Mouse (Mus musculus) layer of hippocampus, adult 11-12 months (tissue): ENCODE measurements at regions not wholly inside any gene's neighbourhood (a gene's known extent, or its start where the extent isn't known, plus 50 kb on each side); places are given as distances from the start of the nearest gene placed in this dataset.

Experiments used
- DNase-seq: peaks from one replicate; pipeline ENCODE4 v3.0.0; 2022; ENCODE audit warnings: low spot score

GRCm38 (mm10) chr3:16941146-16941545 is 934.9 kb upstream of the Gm5150 start:
- DNase-seq: no peak

DNA sequence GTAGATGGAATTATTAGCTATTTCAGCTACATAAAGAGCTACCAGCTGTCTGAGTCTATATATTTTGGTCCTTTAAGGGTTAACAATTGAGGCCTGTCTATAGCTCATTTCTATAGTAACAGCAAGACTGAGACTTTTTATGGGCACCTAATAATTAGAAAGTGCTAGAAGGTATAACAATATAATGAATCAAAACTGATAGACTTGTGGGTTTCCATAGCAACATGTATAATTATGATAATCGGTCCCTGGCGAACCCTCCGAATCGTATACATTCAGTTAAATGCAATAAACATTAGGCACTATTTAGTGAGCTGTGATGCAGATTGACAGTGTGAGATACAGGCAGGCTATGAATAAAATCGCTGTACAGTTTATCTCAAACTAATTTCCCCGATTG is 933.3 kb upstream of the Gm5150 start:
- no peak for DNase-seq

- no peak for DNase-seq
Observed at GRCm38 (mm10) chr3:16939127-16939526, 932.9 kb upstream of the Gm5150 start.

- no peak for DNase-seq
Observed at GRCm38 (mm10) chr3:16938491-16939001, 932.3 kb upstream of the Gm5150 start.

DNA sequence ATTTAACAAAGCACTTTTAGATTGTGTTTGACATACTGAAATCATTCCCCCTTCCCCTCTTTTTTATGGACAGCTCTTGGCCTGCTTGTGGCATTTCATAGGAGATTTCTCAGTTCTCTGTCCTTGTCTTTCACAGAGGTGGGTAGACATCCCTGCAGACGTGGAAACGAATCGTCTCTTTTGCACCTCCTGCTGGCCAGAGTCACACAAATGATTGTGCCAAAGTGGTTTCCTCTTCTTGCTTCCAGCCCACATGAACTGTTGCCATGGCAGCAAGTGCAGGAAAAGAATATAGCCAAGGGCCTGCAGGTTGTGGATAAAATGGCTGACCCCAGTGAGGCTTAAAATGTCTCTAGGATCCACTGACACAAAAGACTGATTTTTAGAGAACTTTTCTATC is 924.1 kb upstream of the Gm5150 start:
- peak; percentile 12 for DNase-seq

GRCm38 (mm10) chr3:16929846-16930245 is 923.6 kb upstream of the Gm5150 start:
- DNase-seq: no peak

GRCm38 (mm10) chr3:16924018-16924417 is 917.8 kb upstream of the Gm5150 start:
- DNase-seq: no peak

- DNase-seq: no peak
Observed at GRCm38 (mm10) chr3:16923234-16923914, 917.1 kb upstream of the Gm5150 start.

GRCm38 (mm10) chr3:16921330-16921729 is 915.1 kb upstream of the Gm5150 start:
- no peak for DNase-seq

DNA sequence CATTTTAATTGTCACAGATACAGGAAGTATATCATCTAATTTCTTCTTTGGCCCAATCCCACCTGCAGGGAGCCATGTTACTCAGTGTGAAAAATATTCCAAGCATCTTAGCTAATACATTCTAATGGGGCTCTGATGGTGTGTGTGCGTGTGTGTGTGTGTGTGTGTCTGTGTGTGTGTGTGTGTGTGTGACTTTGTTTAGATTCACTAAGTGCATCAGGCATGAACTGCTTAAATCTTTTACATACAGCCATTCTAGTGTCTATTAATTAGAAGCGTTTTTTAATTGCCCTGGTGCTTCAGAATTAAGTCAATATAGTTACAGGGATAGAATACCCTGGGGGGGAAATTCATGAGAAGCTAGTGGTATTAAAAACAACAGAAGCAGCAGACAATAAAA is 912.1 kb upstream of the Gm5150 start:
- DNase-seq: no peak

- no peak for DNase-seq
Observed at GRCm38 (mm10) chr3:16916072-16916403, 909.8 kb upstream of the Gm5150 start.

DNA sequence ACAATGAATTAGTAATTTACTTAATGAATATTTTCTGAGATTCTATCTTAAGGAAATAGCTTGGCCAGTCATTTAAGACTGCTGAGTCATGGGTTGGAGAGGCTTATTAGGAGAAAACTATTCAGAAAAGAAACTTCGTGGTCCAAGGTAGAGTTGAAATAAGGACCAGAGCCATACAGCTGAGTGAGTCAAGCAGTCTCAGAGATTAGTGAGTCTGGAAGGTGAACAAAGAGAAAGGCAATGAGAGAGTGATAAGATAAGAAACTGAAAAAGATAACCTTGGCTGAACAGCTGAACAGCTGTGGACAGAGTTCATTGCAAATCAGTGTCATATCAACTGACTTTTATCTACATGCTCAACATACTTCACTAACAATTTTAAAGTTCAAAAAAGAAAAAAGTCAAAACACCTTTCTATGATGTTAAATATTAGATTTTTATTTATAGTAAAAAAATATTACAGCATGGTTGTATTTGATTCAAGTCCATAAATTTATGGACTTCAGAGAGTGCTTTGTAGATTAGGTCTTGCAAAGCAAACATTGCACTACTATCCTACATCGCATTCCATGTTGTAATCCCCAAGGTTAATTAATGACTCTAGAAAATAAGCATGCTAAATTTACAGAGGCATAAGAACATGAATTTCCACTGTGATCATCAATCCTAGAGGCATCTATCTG is 909.3 kb upstream of the Gm5150 start:
- no peak for DNase-seq

- DNase-seq: no peak
Observed at GRCm38 (mm10) chr3:16888132-16888531, 881.9 kb upstream of the Gm5150 start.

- no peak for DNase-seq
Observed at GRCm38 (mm10) chr3:16872337-16873117, 866.3 kb upstream of the Gm5150 start.

DNA sequence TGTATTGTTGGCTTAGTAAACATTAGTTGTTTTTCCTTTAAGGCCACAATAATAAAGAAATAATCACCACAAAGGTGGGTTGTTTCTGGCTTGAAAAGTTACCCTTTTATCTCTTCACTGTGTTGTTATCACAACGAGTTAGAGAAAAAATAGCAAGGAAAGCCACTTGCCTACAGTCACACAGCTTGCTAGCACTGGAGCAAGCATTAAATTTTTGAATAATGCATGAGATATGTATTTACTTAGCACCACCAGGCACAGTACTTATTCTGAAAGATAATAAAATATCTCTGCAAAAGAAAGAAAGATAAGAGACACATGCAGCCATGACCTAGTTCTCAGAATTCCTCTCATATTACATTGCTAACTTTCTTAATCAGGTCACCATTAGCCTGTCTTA is 853.8 kb upstream of the Gm5150 start:
- no peak for DNase-seq

DNA sequence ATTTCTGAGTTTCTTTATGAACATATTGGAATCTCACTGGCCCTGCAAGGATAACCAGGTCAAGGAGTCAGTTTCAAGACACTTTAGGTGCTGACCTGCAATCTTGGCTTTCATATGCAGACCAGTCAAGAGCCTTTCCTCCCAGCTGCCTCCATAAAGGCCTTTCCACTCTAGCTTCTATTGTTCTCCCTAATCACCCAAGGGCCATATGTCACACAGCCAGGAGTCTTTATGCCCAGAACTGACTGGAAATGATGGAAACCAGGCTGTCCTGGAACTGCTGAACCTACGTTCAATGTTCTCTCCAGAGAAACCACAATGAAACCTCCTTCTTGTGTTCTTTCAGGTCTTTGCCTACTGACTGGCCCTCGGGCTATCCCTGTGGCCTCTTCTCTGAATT is 852.7 kb upstream of the Gm5150 start:
- DNase-seq: no peak

GRCm38 (mm10) chr3:16855251-16855650 is 849.0 kb upstream of the Gm5150 start:
- DNase-seq: no peak

- no peak for DNase-seq
Observed at GRCm38 (mm10) chr3:16853992-16854391, 847.8 kb upstream of the Gm5150 start.

DNA sequence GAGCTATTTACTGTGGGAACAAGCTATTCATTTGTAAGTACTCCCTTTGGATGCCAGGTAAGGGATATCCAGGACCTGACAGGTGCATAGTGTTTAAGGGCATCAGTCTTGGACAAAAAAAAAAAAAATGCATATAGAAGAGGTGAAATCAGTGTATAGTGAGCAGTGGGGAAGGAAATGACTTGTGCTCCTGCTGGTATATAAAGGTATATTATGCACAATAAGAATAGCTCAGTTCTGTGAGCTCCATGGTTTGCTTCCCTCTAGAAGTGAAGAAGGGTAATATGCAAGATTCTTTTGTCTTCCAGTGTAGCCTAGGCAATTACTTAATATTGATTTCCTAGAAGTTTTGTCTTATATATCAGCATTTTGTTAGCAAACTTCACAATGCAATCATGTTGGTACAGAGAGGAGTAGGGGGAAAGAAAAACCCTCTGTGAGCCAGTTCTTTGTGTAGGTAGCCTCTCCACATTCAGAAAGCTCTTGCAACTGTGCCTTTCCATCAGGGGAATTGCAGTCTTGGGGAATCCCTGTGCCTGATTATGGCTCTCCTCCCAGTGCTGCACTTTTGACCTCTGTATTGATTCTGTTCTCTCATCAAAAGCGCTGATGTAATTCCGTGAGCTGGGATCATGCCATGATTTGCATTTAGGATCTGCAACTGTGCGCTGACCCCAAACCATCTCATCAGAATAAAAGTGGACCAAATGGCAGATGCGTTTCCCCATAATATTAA is 840.7 kb upstream of the Gm5150 start:
- DNase-seq: no peak

GRCm38 (mm10) chr3:16820536-16820935 is 814.3 kb upstream of the Gm5150 start:
- no peak for DNase-seq

DNA sequence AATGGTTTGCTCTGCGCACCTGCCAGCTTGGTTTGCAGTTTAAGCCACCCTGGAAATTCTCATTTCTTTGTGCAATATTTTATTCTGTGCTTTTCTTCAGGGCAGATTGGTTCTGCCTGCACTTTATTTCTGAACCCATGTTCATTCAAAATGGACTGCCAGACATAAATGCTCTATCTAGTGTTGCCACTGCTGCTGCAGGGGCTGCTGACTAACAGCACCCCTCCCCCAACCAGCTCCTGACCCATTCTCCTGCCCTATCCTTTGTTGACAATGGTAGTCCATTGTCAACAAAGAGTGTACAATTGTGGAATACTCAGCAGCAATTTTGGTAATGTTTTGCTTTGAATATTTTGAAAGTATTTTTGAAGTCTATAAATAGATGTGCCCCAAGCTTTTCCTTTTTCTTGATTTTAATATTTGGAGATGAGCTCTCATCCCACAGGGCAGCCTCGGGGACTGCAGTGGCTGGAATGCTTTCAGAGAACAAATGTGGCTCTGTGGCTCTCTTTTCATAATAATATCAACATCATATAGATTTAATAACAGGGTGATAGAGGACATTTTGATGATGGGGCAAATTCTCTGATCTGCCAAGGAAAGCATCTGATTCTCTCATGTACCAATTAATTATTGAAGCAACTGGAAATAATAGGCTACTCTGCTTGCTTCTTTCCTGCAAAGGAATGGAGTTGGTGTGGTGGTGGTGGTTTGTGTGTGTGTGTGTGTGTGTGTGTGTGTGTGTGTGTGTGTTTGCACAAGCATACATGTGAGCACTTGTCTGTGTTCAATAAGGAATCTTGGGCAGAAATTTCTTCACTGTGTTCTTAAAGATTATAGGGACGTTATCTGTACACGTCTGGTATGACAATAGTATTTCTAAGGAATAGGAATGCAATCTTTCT is 813.2 kb upstream of the Gm5150 start:
- no peak for DNase-seq
